Mouse (Mus musculus) adrenal gland, adult 2 months (tissue): ENCODE data around the gene Ptprn2. TPM values are rescaled to one million over a fixed set of nuclear protein-coding genes. Genes with fewer than 3 reads are reported as not detected.

Experiments used
- DNase-seq: peaks from one replicate; pipeline ENCODE4 v3.0.0; 2021
- polyA plus RNA-seq: library from polyadenylated mRNA; depleted of rRNA; stranded (reverse); fragments of >200 nt; gene quantifications from 2 replicates; pipeline ENCODE4 v1.2.3, GENCODE M21; 2012
- total RNA-seq, 2 experiments: library from RNA; stranded (reverse); gene quantifications; 2 replicates each; pipeline ENCODE4 v1.2.3; 2021

Ptprn2 gene
- total and polyA plus RNA-seq, 3 experiments, result 17.4 to 25.4 (median 18.7) TPM

GRCm38 (mm10) chr12:116594457-116594856 is 108.9 kb downstream of the Ptprn2 start:
- no peak for DNase-seq

GRCm38 (mm10) chr12:116594866-116595610 is 109.5 kb downstream of the Ptprn2 start:
- no peak for DNase-seq

- DNase-seq, result no peak
These were observed 110.2 kb downstream of the Ptprn2 start for GRCm38 (mm10) chr12:116595727-116596126.

- no peak for DNase-seq
These were observed 111.5 kb downstream of the Ptprn2 start for GRCm38 (mm10) chr12:116596993-116597392.

- DNase-seq, result no peak
These were observed 112.2 kb downstream of the Ptprn2 start for GRCm38 (mm10) chr12:116597670-116598069.

GRCm38 (mm10) chr12:116598123-116599005 is 112.8 kb downstream of the Ptprn2 start:
- DNase-seq, result no peak

GRCm38 (mm10) chr12:116599537-116599936 is 114.0 kb downstream of the Ptprn2 start:
- DNase-seq, result no peak

GRCm38 (mm10) chr12:116600054-116600453 is 114.5 kb downstream of the Ptprn2 start:
- DNase-seq, result no peak

GRCm38 (mm10) chr12:116601395-116601794 is 115.9 kb downstream of the Ptprn2 start:
- no peak for DNase-seq

GRCm38 (mm10) chr12:116601921-116602320 is 116.4 kb downstream of the Ptprn2 start:
- no peak for DNase-seq

GRCm38 (mm10) chr12:116608598-116608997 is 123.1 kb downstream of the Ptprn2 start:
- no peak for DNase-seq

- peak; percentile 48 for DNase-seq
These were observed 134.3 kb downstream of the Ptprn2 start for GRCm38 (mm10) chr12:116619868-116620267.

- no peak for DNase-seq
These were observed 134.8 kb downstream of the Ptprn2 start for GRCm38 (mm10) chr12:116620299-116620698.

- DNase-seq, result no peak
These were observed 136.0 kb downstream of the Ptprn2 start for GRCm38 (mm10) chr12:116621325-116622040.

- DNase-seq, result no peak
These were observed 137.3 kb downstream of the Ptprn2 start for GRCm38 (mm10) chr12:116622665-116623387.

GRCm38 (mm10) chr12:116625391-116626281 is 140.1 kb downstream of the Ptprn2 start:
- DNase-seq, result peak; percentile 30

GRCm38 (mm10) chr12:116628992-116629391 is 143.5 kb downstream of the Ptprn2 start:
- DNase-seq, result no peak

- DNase-seq, result no peak
These were observed 152.0 kb downstream of the Ptprn2 start for GRCm38 (mm10) chr12:116637498-116637897.

- no peak for DNase-seq
These were observed 155.4 kb downstream of the Ptprn2 start for GRCm38 (mm10) chr12:116640871-116641270.

- no peak for DNase-seq
These were observed 156.0 kb downstream of the Ptprn2 start for GRCm38 (mm10) chr12:116641339-116642190.
